Mouse (Mus musculus) midbrain, embryonic 11.5 days (tissue): ENCODE results near the gene Pheta1. TPM values are rescaled to one million over a fixed set of nuclear protein-coding genes. Genes with fewer than 3 reads are reported as not detected.
A peak's percentile ranks its signal among the peaks of the same experiment; 100 is the strongest.

Experiments used
- ATAC-seq: fragments of 200-750 bp; cut with Nextera tagmentation; 2 replicates; pipeline ENCODE4 v1.8.0; 2017; ENCODE audit warnings: moderate TSS enrichment, moderate library complexity; ENCODE audit not compliant: low FRiP score
- DNase-seq: peaks from one replicate; pipeline ENCODE4 v3.0.0; 2015; ENCODE audit warnings: low spot score; ENCODE audit errors: missing footprints
- H3K27ac ChIP-seq: fragments of 300-500 bp; sonication (generic); 2 replicates; pipeline ENCODE4 v1.5.1; 2014; ENCODE audit warnings: low read depth, low read length
- H3K27me3 ChIP-seq: fragments of 300-500 bp; sonication (generic); 2 replicates; pipeline ENCODE4 v1.6.1; 2014; ENCODE audit warnings: mild to moderate bottlenecking, low read length, moderate library complexity, mixed read lengths; ENCODE audit not compliant: control insufficient read depth, insufficient read depth
- H3K36me3 ChIP-seq: fragments of 300-500 bp; sonication (generic); 2 replicates; pipeline ENCODE4 v1.6.1; 2014; ENCODE audit warnings: mild to moderate bottlenecking, low read length, moderate library complexity, mixed read lengths; ENCODE audit not compliant: control insufficient read depth, insufficient read depth
- H3K4me1 ChIP-seq: fragments of 300-500 bp; sonication (generic); 2 replicates; pipeline ENCODE4 v1.6.1; 2014; ENCODE audit warnings: low read length; ENCODE audit not compliant: control insufficient read depth, insufficient read depth
- H3K4me2 ChIP-seq: fragments of 300-500 bp; sonication (generic); 2 replicates; pipeline ENCODE4 v1.6.1; 2014; ENCODE audit warnings: mild to moderate bottlenecking, moderate library complexity
- H3K4me3 ChIP-seq: fragments of 300-500 bp; sonication (generic); 2 replicates; pipeline ENCODE4 v1.5.1; 2014; ENCODE audit warnings: low read depth, low read length
- H3K9ac ChIP-seq: fragments of 300-500 bp; sonication (generic); 2 replicates; pipeline ENCODE4 v1.6.1; 2014; ENCODE audit warnings: low read length
- H3K9me3 ChIP-seq: fragments of 300-500 bp; sonication (generic); 2 replicates; pipeline ENCODE4 v1.6.1; 2016; ENCODE audit warnings: low read length; ENCODE audit not compliant: control insufficient read depth
- WGBS: fragments of 180-500 bp; shearing (Covaris S2); extraction: QIAGEN DNeasy Blood & Tissue Kit; methylation state at CpG from one replicate; pipeline ENCODE4 v1.1.7; 2014; 5-methylcytosine and 5-hydroxymethylcytosine counted together
- polyA plus RNA-seq: library from polyadenylated mRNA; unstranded; fragments of >200 nt; fragmentation: Nextera tagmentation; extraction: Ambion mirVana; gene quantifications from 2 replicates; pipeline ENCODE4 v1.2.1, GENCODE M21; 2014

Pheta1 gene
- polyA plus RNA-seq, 1 experiment from 2014 or later, result 27.9 TPM

DNA sequence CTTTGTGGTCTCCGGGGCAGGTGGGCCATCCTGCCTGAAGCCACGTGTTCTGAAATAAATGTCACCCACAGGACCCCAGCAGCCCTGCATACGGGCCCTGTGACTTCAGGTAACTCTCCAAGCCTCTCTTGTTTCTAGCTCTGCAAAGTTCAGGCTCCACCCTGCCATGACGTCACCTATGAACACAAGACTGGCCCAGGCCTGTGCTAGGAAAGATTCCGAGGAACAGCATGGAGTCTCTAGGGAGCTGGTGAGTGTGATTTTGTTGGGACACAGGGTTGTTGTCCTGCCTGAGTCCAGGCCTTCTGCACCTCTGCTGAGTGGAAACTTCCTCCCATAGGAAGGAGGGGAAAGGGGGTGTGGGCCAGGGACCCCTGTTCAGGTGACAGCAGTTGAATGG lies 19.2 kb downstream of the Pheta1 start:
- Histone ChIP-seq H3K27me3 (no peaks in the 10 kb centered on the region), H3K36me3 (no peaks in the 10 kb centered on the region), H3K4me3 (no peak overlapping the region), H3K4me1 (peaks cover 3% of the 10 kb centered on the region; the same call in 1 of the 2 replicates), H3K9me3 (no peaks in the 10 kb centered on the region), H3K4me2 (no peak overlapping the region), H3K9ac (no peak overlapping the region), H3K27ac (no peak overlapping the region)
- ATAC-seq (no peak), DNase-seq (no peak)
- WGBS, result 76% methylated on average over 5 of the region's 5 CpGs

DNA sequence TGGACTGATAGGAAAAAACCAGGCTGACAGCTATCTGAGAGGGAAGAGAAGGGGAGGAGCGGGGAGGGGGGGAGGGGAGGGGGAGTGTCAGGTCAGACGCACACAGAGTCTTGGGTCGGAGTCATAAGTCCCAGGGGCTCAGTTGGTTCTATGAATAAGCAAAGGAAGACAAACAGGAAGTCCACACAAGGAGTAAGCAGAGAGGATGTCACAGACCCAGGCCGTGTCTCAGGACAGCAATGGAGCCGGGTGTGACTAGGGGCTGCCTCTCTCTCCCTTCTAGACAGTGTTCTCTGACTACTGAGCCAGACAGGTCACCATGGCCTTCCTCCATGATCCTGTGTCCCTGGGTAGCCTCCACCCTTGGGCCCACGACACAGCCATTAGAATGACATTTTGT lies 22.0 kb downstream of the Pheta1 start:
- WGBS, result 78% methylated on average over 6 of the region's 6 CpGs
- no peak overlapping the region for H3K4me3 ChIP-seq
- no peak overlapping the region for H3K27ac ChIP-seq
- no peaks in the 10 kb centered on the region for H3K9me3 ChIP-seq
- ATAC-seq, result no peak
- H3K9ac ChIP-seq, result no peak overlapping the region
- H3K27me3 ChIP-seq, result no peaks in the 10 kb centered on the region
- DNase-seq, result no peak
- no peaks in the 10 kb centered on the region for H3K4me1 ChIP-seq
- H3K4me2 ChIP-seq, result no peak overlapping the region
- H3K36me3 ChIP-seq, result no peaks in the 10 kb centered on the region

DNA sequence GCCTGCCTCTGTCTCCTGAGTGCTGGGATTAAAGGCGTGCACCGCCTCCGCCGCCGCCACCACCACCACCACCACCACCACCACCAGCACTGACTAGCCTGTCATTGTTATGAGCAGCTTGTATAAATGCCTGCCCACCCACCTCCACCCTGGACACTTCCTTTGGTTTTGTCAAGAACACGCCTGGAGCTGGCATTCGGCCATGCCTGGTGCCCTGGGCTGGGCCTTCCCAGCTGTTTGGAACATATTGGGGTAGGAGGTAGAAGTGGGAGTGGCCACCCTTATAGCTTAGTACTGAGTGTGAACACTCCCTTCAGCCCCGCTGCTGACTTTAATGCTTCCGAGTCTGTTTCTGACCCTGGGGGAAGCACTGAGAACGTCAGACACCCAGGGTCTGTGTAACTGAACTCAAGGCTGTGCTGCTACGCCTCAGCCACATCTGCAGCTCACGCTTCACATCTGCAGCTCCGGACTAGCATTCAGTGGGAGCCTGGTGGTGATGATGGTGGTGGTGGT lies 22.8 kb downstream of the Pheta1 start:
- Histone ChIP-seq H3K27me3 (no peaks in the 10 kb centered on the region), H3K4me2 (no peak overlapping the region), H3K4me3 (no peak overlapping the region), H3K9me3 (no peaks in the 10 kb centered on the region; the same call in 1 of the 2 replicates), H3K9ac (no peak overlapping the region), H3K36me3 (peaks cover 3% of the 10 kb centered on the region; the same call in 1 of the 2 replicates), H3K27ac (no peak overlapping the region), H3K4me1 (no peaks in the 10 kb centered on the region)
- WGBS, result 91% methylated on average over 13 of the region's 13 CpGs
- DNase-seq (no peak), ATAC-seq (no peak)

DNA sequence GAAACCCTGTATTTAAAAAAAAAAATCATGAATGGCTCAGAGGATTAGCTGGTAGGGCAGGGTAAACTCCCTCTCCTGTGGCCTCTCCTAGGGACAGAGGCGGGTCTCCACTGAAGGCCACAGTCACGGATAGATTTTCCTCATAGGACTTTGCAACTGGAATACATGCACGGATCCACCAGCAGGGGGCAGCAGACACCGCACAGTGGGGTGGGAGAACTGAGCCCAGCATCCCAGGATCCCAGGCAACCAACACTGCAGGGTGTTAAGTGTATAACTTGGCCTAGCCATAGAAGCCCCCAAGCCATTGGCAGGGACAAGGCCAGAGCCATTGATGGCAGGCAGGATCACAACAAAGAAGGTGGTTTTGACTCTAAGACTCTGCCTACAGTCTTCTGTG lies 23.4 kb downstream of the Pheta1 start:
- 11% methylated on average over 4 of the region's 4 CpGs for WGBS
- ATAC-seq, result peak; percentile 54; the same call in 1 of the 2 replicates

DNA sequence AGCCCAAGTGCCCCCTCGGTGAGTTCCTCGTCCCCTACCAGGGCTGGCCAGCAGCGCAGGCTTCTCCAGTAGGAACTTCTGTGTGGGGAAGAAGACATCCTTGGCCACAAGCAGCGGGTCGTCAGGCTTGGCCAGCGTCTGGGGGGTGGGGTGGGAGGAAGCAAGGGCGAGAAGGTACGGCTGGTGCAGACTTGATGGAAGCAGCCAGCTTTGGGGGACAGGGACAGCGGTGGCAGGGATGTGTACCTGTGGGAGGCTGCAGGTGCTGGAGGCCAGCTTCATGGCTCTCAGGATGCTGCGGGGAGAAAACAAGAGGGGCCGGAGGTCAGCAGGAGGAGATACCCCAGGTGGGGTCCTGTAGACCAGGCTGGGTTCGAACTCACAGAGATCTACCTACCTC lies 26.3 kb downstream of the Pheta1 start:
- ATAC-seq (no peak), DNase-seq (no peak)
- H3K4me3 ChIP-seq, result no peak overlapping the region
- no peak overlapping the region for H3K9ac ChIP-seq
- no peak overlapping the region for H3K27ac ChIP-seq
- H3K4me2 ChIP-seq, result no peak overlapping the region
- H3K27me3 ChIP-seq, result no peaks in the 10 kb centered on the region
- no peaks in the 10 kb centered on the region; the same call in 1 of the 2 replicates for H3K9me3 ChIP-seq
- peaks cover 4% of the 10 kb centered on the region; the same call in 1 of the 2 replicates for H3K36me3 ChIP-seq
- H3K4me1 ChIP-seq, result no peaks in the 10 kb centered on the region
- WGBS, result 87% methylated on average over 12 of the region's 12 CpGs

More for the DNA sequence above, 23.4 kb downstream of the Pheta1 start:
- H3K4me2 ChIP-seq, result no peak overlapping the region
- peaks cover 4% of the 10 kb centered on the region; the same call in 1 of the 2 replicates for H3K36me3 ChIP-seq
- H3K4me3 ChIP-seq, result no peak overlapping the region
- no peak overlapping the region for H3K27ac ChIP-seq
- no peaks in the 10 kb centered on the region for H3K27me3 ChIP-seq
- peak; percentile 98 for DNase-seq
- no peak overlapping the region for H3K9ac ChIP-seq
- H3K4me1 ChIP-seq, result no peaks in the 10 kb centered on the region
- H3K9me3 ChIP-seq, result no peaks in the 10 kb centered on the region; the same call in 1 of the 2 replicates

DNA sequence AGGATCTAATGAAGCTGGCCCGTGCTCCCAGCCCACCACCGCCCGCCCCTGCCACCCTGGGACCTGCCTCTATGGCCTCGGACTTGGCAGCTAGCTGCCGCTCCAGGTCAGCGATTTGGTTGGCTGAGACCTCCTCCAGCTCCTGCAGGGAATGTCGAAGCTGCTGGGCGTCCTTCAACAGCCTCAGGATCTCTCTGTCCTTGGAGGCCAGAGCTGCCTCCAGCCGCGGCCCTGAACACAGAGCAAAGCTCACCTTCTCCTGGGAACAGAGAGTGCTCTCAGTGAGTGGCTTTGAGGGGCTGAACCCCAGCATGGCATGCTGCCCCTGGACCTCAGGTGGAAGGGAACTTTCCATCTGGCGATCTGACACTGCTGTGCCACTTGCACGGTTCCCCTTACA lies 28.1 kb downstream of the Pheta1 start:
- peaks cover 4% of the 10 kb centered on the region; the same call in 1 of the 2 replicates for H3K36me3 ChIP-seq
- H3K9ac ChIP-seq, result no peak overlapping the region
- no peak overlapping the region for H3K27ac ChIP-seq
- WGBS, result 84% methylated on average over 12 of the region's 12 CpGs
- H3K4me2 ChIP-seq, result no peak overlapping the region
- ATAC-seq, result no peak
- H3K9me3 ChIP-seq, result no peaks in the 10 kb centered on the region; the same call in 1 of the 2 replicates
- no peak overlapping the region for H3K4me3 ChIP-seq
- H3K27me3 ChIP-seq, result no peaks in the 10 kb centered on the region
- DNase-seq, result no peak
- H3K4me1 ChIP-seq, result no peaks in the 10 kb centered on the region

DNA sequence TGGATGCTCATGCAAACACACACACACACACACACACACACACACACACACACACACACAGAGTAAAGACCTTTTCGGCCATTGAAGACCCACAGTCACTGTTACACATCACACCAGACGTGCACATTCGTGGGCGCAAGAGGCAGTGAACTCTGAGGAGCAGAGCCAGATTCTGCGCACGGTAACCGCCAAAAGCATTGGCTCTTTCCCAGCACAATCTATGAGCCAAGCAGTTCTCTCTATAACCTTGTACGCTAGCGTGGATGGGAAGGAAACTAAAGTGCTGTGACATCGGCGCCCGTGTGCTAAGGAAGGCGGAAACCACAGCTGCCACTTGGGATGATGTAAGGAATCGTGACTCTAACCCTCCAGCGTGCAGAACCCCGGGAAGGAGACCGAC lies 29.9 kb downstream of the Pheta1 start:
- Histone ChIP-seq H3K4me1 (no peaks in the 10 kb centered on the region), H3K9me3 (no peaks in the 10 kb centered on the region; the same call in 1 of the 2 replicates), H3K9ac (no peak overlapping the region), H3K4me3 (no peak overlapping the region), H3K27ac (no peak overlapping the region), H3K36me3 (peaks cover 4% of the 10 kb centered on the region; the same call in 1 of the 2 replicates), H3K4me2 (no peak overlapping the region), H3K27me3 (no peaks in the 10 kb centered on the region)
- no peak for DNase-seq
- 91% methylated on average over 17 of the region's 17 CpGs for WGBS
- ATAC-seq, result no peak

DNA sequence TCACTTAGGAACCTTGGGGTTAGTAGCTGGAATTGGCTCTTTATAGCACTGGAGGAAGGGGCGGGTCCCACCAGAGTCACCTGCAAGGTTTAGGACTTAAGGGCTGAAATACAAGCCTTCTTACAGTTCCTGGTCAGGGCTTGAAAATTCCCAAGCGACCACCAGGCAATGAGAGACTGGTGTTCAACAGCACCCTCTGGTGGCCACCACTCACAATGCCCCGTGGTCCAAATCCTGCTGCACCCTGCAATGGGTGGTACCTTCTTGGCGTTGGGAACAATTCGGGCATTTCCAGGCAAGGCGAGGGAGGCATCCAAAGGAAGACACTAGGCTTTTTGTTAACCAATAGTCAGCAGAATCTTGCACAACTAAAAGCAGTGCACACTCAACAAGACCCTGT lies 30.4 kb downstream of the Pheta1 start:
- Histone ChIP-seq H3K36me3 (peaks cover 4% of the 10 kb centered on the region; the same call in 1 of the 2 replicates), H3K4me3 (no peak overlapping the region), H3K9me3 (no peaks in the 10 kb centered on the region; the same call in 1 of the 2 replicates), H3K4me2 (no peak overlapping the region), H3K9ac (no peak overlapping the region), H3K27me3 (no peaks in the 10 kb centered on the region), H3K27ac (no peak overlapping the region), H3K4me1 (no peaks in the 10 kb centered on the region)
- 59% methylated on average over 6 of the region's 6 CpGs for WGBS
- DNase-seq (no peak), ATAC-seq (no peak)

DNA sequence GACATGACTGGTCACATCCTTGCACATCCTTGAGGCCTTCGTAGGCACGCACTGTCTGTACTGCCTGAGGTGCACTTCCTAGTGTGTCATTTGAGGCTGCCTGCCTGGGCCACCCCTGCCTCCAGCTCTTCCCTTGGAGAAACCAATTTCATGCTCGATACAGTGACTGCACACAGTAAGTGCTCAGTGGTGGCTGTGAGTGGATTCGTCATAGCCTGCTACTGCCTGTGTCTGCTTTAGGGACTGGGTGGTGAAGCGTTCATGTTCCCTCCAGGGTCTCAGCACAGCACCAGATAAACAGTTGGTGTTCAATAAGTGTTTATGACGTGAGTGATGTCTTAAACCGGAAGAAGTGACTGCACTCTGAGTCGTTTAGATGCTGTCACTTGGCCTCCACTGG lies 34.6 kb downstream of the Pheta1 start:
- 0 out of 2 replicates have a peak, but pooled peaks cover 3% of the 10 kb centered on the region for H3K36me3 ChIP-seq
- no peak overlapping the region for H3K9ac ChIP-seq
- H3K27ac ChIP-seq, result no peak overlapping the region
- H3K4me3 ChIP-seq, result no peak overlapping the region
- H3K27me3 ChIP-seq, result no peaks in the 10 kb centered on the region
- no peaks in the 10 kb centered on the region for H3K9me3 ChIP-seq
- DNase-seq, result no peak
- ATAC-seq, result no peak
- WGBS, result 82% methylated on average over 8 of the region's 8 CpGs
- H3K4me2 ChIP-seq, result no peak overlapping the region
- H3K4me1 ChIP-seq, result no peaks in the 10 kb centered on the region
